Mouse (Mus musculus): ENCODE results near the gene Mrpl10.

The Mrpl10 gene

DNA sequence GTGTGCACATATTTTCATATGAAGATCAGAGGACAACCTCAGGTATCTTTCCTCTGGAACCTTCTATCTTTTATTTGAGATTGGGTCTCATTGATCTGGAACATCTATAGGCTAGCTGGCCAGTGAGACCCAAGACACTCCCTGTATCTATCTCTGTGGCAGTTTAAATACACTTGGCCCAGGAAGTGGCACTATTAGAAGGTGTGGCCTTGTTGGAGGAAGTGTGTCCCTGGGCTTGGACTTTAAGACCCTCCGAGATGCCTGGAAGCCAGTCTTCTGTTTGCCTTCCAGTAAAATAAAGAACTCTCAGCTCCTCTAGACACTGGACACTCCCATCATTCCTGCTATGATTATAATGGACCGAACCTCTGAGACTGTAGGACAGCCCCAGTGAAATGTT, 28.4 kb downstream of the Mrpl10 start:
- DNase-seq, result no peak

DNA sequence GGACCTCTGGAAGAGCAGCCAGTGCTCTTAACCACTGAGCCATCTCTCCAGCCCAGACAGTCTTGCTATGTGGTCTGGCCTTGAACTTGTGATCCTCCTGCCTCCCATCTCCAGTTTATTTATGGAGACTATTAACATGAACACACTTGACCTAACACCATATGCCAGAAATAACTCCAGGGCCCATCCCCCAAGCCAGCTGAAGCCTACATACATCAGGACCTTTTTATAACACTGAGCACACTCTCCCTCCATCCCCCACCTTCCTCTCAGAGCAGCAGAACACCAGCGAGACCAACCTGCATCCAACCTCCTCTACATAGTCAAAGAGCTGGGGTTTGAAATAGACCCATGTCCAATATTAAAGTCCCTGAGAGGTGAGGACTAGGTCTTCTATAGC, 29.8 kb downstream of the Mrpl10 start:
- no peak for DNase-seq

GRCm38 (mm10) chr11:97072533-97072932, 31.2 kb downstream of the Mrpl10 start:
- no peak for DNase-seq

- DNase-seq, result no peak
Observed at GRCm38 (mm10) chr11:97074235-97074634, 32.9 kb downstream of the Mrpl10 start.

GRCm38 (mm10) chr11:97078751-97079150, 37.4 kb downstream of the Mrpl10 start:
- DNase-seq, result no peak

DNA sequence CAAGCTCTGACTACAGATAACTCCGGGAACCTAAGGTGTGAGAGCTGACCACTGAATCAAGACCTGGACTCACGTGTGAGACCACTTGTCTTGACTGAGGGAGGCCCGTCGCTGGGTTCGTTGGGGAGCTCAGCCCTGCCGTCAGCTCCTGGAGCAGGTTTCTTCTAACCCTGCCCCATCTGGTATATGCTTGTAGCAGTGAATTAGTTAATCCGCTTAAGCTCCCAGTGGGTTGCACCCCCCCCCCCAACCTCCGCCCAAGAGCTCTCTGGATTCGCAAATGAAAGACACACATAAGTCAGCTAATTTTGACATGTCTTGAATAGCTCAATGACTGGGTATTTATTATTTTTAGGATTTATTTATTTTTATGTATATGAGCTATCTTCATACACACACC, 38.9 kb downstream of the Mrpl10 start:
- no peak for DNase-seq

GRCm38 (mm10) chr11:97082977-97083376, 41.6 kb downstream of the Mrpl10 start:
- peak; percentile 14 for DNase-seq

- no peak for DNase-seq
Observed at GRCm38 (mm10) chr11:97083401-97084140, 42.2 kb downstream of the Mrpl10 start.

DNA sequence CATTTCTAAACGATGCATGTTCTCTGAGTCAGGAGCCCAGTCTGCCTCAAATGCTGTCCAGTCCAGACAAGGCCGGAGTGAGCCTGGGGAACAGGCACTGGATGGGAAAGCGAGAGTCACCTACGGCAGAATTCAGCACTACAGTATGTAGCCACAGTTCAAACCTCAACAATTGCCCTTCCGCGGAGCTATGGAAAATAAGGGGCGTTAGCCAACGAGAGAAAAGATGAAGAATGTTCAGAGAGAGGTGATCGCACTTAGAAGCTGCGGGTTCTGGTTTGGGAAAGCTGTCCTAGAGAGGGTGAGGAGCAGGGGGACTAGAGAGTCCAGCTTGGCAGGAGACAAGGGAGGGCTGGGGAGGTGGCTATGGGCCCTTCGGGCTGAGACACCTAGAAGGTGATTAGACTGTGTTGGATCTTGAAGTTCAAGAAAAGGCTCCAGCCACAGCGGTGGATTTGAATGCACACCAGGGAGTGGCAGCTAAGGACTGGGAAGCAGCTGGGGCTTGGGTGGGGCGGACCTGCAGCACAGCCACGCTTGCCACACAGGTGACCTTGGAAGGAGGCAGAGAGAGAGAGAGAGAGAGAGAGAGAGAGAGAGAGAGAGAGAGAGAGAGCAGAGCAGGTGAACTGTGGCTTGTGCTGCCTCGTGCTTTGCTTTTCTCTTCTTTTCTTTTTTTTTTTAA, 43.6 kb downstream of the Mrpl10 start:
- no peak for DNase-seq

GRCm38 (mm10) chr11:97086365-97086764, 45.0 kb downstream of the Mrpl10 start:
- DNase-seq, result no peak

DNA sequence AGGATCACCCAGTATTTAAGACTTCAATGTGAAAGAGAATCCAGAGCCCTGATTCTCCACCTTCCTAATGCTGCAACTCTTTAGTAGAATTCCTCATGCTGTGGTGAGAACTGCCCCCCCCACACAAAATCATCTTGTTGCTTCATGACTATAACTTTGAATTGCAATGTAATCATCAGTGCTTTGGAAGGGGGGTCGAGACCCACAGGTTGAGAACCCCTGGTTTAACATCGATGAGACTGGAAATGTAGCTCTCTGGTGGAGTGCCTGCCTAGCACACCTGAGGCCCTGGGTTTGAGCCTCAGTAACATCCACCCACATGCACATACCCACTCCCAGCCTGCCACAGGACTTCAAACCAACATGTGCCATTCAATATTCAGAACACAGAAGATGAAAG, 53.2 kb downstream of the Mrpl10 start:
- no peak for DNase-seq

- peak; percentile 50 for DNase-seq
Observed at GRCm38 (mm10) chr11:97098791-97099190, 57.4 kb downstream of the Mrpl10 start.

Measured in kidney, adult 11 months (tissue).